In genomic region chr17:47759702-47760410, GRCm38 (mm10) we compare ENCODE assay signal across 10 mouse cellular contexts. TPM values are rescaled to one million over a fixed set of nuclear protein-coding genes. Genes with fewer than 3 reads are reported as not detected.
A peak's percentile ranks its signal among the peaks of the same experiment; 100 is the strongest.
DNase-seq lines count a peak whose midpoint lies in the region; ATAC-seq and TF ChIP-seq lines count a peak whose summit lies in the region.
"Had no signal": no experiment of that assay in that cellular context is flagged by ENCODE, and none has a peak within 500 bp of the region (broad histone marks: within the 10 kb centered on the region; RNA-seq: fewer than 3 reads in every experiment).

No protein-coding gene starts in this region.

- H3K4me3 ChIP-seq in layer of hippocampus, adult 2 months: no peak overlapping the region
- no peak overlapping the region for H3K4me3 ChIP-seq in heart, embryonic 14.5 days (ENCODE audit: control insufficient read depth in 1 of 2, insufficient read depth in 1 of 2, low read depth in 1 of 2, low read length in 2 of 2)
- H3K4me3 ChIP-seq in hindbrain, postnatal 0 days (ENCODE audit: low read length): no peak overlapping the region
- H3K4me3 ChIP-seq in hindbrain, embryonic 12.5 days: no peak overlapping the region

- peak; percentile 56 for TF ChIP-seq CTCF in layer of hippocampus, adult 2 months (conservative IDR thresholded peaks at IDR 0.05)
- no peak for TF ChIP-seq CTCF in hindbrain, postnatal 0 days (IDR thresholded peaks at IDR 0.05; ENCODE audit: low read depth)

- DNase-seq in layer of hippocampus, adult 2 months (ENCODE audit: low spot score in 2 of 2): peak in 1 of 2 experiments; percentile 29
- DNase-seq in layer of hippocampus, postnatal 10 days (ENCODE audit: low spot score in 2 of 2): no peak
- peak; percentile 45 for DNase-seq in B cell, adult 2 months
- peak; percentile 57 for DNase-seq in cerebellum, adult 8-10 months
- no peak for DNase-seq in hindbrain, postnatal 0 days (ENCODE audit: low spot score)

- WGBS in heart, embryonic 14.5 days: 44% methylated on average over 15 of the region's 15 CpGs
- 73% methylated on average over 15 of the region's 15 CpGs for WGBS in hindbrain, postnatal 0 days
- 78% methylated on average over 15 of the region's 15 CpGs for WGBS in hindbrain, embryonic 12.5 days

- H3K4me1 ChIP-seq in heart, embryonic 14.5 days (ENCODE audit: control insufficient read depth in 2 of 2, insufficient read depth in 2 of 2, low read length in 2 of 2): peaks cover 47 to 65% of the 10 kb centered on the region in 2 experiments
- H3K4me1 ChIP-seq in hindbrain, postnatal 0 days (ENCODE audit: insufficient read depth, low read length): peaks cover 16% of the 10 kb centered on the region
- peaks cover 8% of the 10 kb centered on the region for H3K4me1 ChIP-seq in hindbrain, embryonic 12.5 days

- H3K4me2 ChIP-seq in heart, embryonic 14.5 days (ENCODE audit: low read length): peak overlapping the region; percentile 52
- no peak overlapping the region for H3K4me2 ChIP-seq in hindbrain, postnatal 0 days (ENCODE audit: low read depth, low read length)
- H3K4me2 ChIP-seq in hindbrain, embryonic 12.5 days (replicated peaks): no peak overlapping the region

- H3K27ac ChIP-seq in layer of hippocampus, adult 2 months: peak overlapping the region; percentile 64
- peak overlapping the region in 1 of 2 experiments; percentile 69; a peak in 3 of 4 replicates for H3K27ac ChIP-seq in heart, embryonic 14.5 days (replicated peaks in 1 of 2; ENCODE audit: control insufficient read depth in 1 of 2, insufficient read depth in 1 of 2, low read depth in 2 of 2, low read length in 2 of 2)
- H3K27ac ChIP-seq in hindbrain, postnatal 0 days: no peak overlapping the region
- no peak overlapping the region for H3K27ac ChIP-seq in hindbrain, embryonic 12.5 days

- H3K9me3 ChIP-seq in heart, embryonic 14.5 days (ENCODE audit: control insufficient read depth, low read length): no peaks in the 10 kb centered on the region; the same call in 1 of the 2 replicates
- H3K9me3 ChIP-seq in hindbrain, postnatal 0 days (ENCODE audit: low read length): no peaks in the 10 kb centered on the region
- no peaks in the 10 kb centered on the region for H3K9me3 ChIP-seq in hindbrain, embryonic 12.5 days (replicated peaks)

- H3K36me3 ChIP-seq in heart, embryonic 14.5 days (ENCODE audit: control insufficient read depth, insufficient read depth, low read length): no peaks in the 10 kb centered on the region
- H3K36me3 ChIP-seq in hindbrain, postnatal 0 days (ENCODE audit: insufficient read depth, low read length): no peaks in the 10 kb centered on the region
- no peaks in the 10 kb centered on the region for H3K36me3 ChIP-seq in hindbrain, embryonic 12.5 days

- H3K9ac ChIP-seq in heart, embryonic 14.5 days (ENCODE audit: low read length): peak overlapping the region; percentile 52
- H3K9ac ChIP-seq in hindbrain, postnatal 0 days (replicated peaks; ENCODE audit: low read length): no peak overlapping the region
- H3K9ac ChIP-seq in hindbrain, embryonic 12.5 days: no peak overlapping the region

- ATAC-seq in heart, embryonic 14.5 days (ENCODE audit: insufficient number of reproducible peaks, insufficient read depth, low FRiP score, low read depth): peak; percentile 17; the same call in 1 of the 2 replicates
- peak; percentile 81 for ATAC-seq in megakaryocyte progenitor cell, adult 5-6 weeks (replicated peaks; ENCODE audit: poor library complexity)
- no peak for ATAC-seq in hindbrain, postnatal 0 days
- no peak for ATAC-seq in hindbrain, embryonic 12.5 days (ENCODE audit: low FRiP score)

- H3K27me3 ChIP-seq in heart, embryonic 14.5 days (ENCODE audit: control insufficient read depth, insufficient read depth, low read length): no peaks in the 10 kb centered on the region
- no peaks in the 10 kb centered on the region for H3K27me3 ChIP-seq in hindbrain, postnatal 0 days (ENCODE audit: insufficient read depth, low read length)
- no peaks in the 10 kb centered on the region for H3K27me3 ChIP-seq in hindbrain, embryonic 12.5 days

RNA-seq across cellular contexts. Expression of gene Tfeb, which starts 23.0 kb away (rescaled TPM):
- total RNA-seq in layer of hippocampus, adult 2 months (2021): 10 to 100 TPM; 12.0 to 13.1 TPM
- total RNA-seq in layer of hippocampus, postnatal 10 days (2021): 10 to 100 TPM in 1 of 2 experiments, 1 to 10 TPM in 1; 8.4 to 12.7 TPM
- 17.8 and 21.2 TPM in 2 replicates for polyA plus RNA-seq in heart, embryonic 14.5 days (2014; fragmentation: Nextera tagmentation; extraction: Ambion mirVana)
- 6.5 and 7.5 TPM in 2 replicates for total RNA-seq in megakaryocyte progenitor cell, adult 5-6 weeks (2015)
- total RNA-seq in megakaryocyte progenitor cell, adult 5-6 weeks (2017): 7.5 and 10.9 TPM in 2 replicates
- 10.0 and 13.2 TPM in 2 replicates for total RNA-seq in hindbrain, postnatal 0 days (2014; rRNA removed)
- 6.6 TPM in 2 replicates for polyA plus RNA-seq in hindbrain, postnatal 0 days (2015; fragmentation: Nextera tagmentation; extraction: Ambion mirVana)
- polyA plus RNA-seq in hindbrain, embryonic 12.5 days (2016; fragmentation: Nextera tagmentation; extraction: Ambion mirVana): 4.9 TPM in 2 replicates

RNA-seq across cellular contexts. Expression of gene Pgc, which starts 33.2 kb away (rescaled TPM):
- total RNA-seq in layer of hippocampus, adult 2 months (2021): not detected
- total RNA-seq in layer of hippocampus, postnatal 10 days (2021): not detected
- polyA plus RNA-seq in heart, embryonic 14.5 days (2014; fragmentation: Nextera tagmentation; extraction: Ambion mirVana): 0.15 TPM in 1 of 2 replicates, not detected in the other
- not detected in 2 replicates for total RNA-seq in megakaryocyte progenitor cell, adult 5-6 weeks (2015)
- not detected in 2 replicates for total RNA-seq in megakaryocyte progenitor cell, adult 5-6 weeks (2017)
- 0.21 TPM in 1 of 2 replicates, not detected in the other for total RNA-seq in hindbrain, postnatal 0 days (2014; rRNA removed)
- polyA plus RNA-seq in hindbrain, postnatal 0 days (2015; fragmentation: Nextera tagmentation; extraction: Ambion mirVana): 0.14 and 0.42 TPM in 2 replicates
- polyA plus RNA-seq in hindbrain, embryonic 12.5 days (2016; fragmentation: Nextera tagmentation; extraction: Ambion mirVana): not detected in 2 replicates
- total RNA-seq: MEL had no signal
- polyA plus RNA-seq: liver, embryonic 16.5 days had no signal

Comparison
In these comparisons a context has a peak if more than half of its experiments do, and no peak if none do; other contexts are left out.
1. DNase-seq: peak in B cell, adult 2 months (2 of 2) and cerebellum, adult 8-10 months (single experiment); none in layer of hippocampus, postnatal 10 days (0 of 2) and hindbrain, postnatal 0 days (single experiment).
2. ATAC-seq: peak in heart, embryonic 14.5 days (single experiment) and megakaryocyte progenitor cell, adult 5-6 weeks (single experiment); none in hindbrain, postnatal 0 days (single experiment) and hindbrain, embryonic 12.5 days (single experiment).